ENCODE assay signal across 22 mouse cellular contexts in the genomic region with DNA sequence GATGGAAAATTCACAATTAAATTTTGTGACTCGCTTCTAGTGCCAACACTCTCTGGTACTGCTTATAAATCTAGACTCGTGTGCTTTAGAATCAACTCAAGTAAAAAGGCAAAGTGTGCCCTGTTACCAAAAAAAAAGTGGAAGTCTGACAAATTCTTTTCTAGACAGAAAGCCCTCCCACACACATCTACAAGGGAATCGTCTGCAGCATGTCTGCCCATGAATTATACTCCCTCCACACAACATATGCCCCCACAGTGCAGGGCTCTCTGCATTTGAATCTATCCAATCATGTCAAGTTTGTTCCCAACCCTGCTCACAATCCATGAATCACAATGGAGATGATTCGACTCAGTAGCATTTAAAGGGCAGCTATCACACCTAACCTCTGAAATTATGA.
DNase-seq lines count a peak whose midpoint lies in the region; ATAC-seq lines count a peak whose summit lies in the region.
"Had no signal": no experiment of that assay in that cellular context is flagged by ENCODE, and none has a peak within 500 bp of the region (broad histone marks: within the 10 kb centered on the region; RNA-seq: fewer than 3 reads in every experiment).

No protein-coding gene starts in this region.

- 77% methylated on average over 4 of the region's 4 CpGs for WGBS in heart, embryonic 11.5 days (ENCODE audit: insufficient replicate concordance)

- peaks cover 4% of the 10 kb centered on the region; the same call in 1 of the 2 replicates for H3K4me1 ChIP-seq in heart, embryonic 11.5 days (ENCODE audit: control insufficient read depth, insufficient read depth, low read length)
- H3K4me1 ChIP-seq: limb, embryonic 15.5 days; lung, embryonic 15.5 days had no signal

- no peak overlapping the region for H3K4me2 ChIP-seq in heart, embryonic 11.5 days
- H3K4me2 ChIP-seq: heart, embryonic 15.5 days; hindbrain, embryonic 13.5 days; limb, embryonic 15.5 days; lung, embryonic 15.5 days had no signal

- H3K27me3 ChIP-seq in heart, embryonic 11.5 days (ENCODE audit: control insufficient read depth, insufficient read depth, low read length): no peaks in the 10 kb centered on the region
- H3K27me3 ChIP-seq: heart, embryonic 15.5 days; hindbrain, embryonic 13.5 days; limb, embryonic 15.5 days; lung, embryonic 15.5 days had no signal

- no peak overlapping the region for H3K4me3 ChIP-seq in heart, embryonic 11.5 days (ENCODE audit: low read depth, low read length)
- H3K4me3 ChIP-seq: gastrocnemius, adult 2 months; heart, embryonic 15.5 days; hindbrain, embryonic 13.5 days; layer of hippocampus, adult 2 months; limb, embryonic 15.5 days; lung, embryonic 15.5 days had no signal

- H3K36me3 ChIP-seq in heart, embryonic 11.5 days (ENCODE audit: control insufficient read depth, insufficient read depth, low read length): no peaks in the 10 kb centered on the region
- H3K36me3 ChIP-seq: heart, embryonic 15.5 days; limb, embryonic 15.5 days; lung, embryonic 15.5 days had no signal

- no peak overlapping the region for H3K27ac ChIP-seq in heart, embryonic 11.5 days (ENCODE audit: low read depth, low read length)
- H3K27ac ChIP-seq: gastrocnemius, adult 2 months; heart, embryonic 15.5 days; hindbrain, embryonic 13.5 days; layer of hippocampus, adult 2 months; limb, embryonic 15.5 days; liver, embryonic 14.5 days; lung, embryonic 15.5 days had no signal

- DNase-seq in frontal cortex, postnatal 25 days (ENCODE audit: low spot score in 2 of 2): no peak
- DNase-seq in left cerebral cortex, adult 18-20 months (ENCODE audit: low spot score in 2 of 2): peak; percentile 20 to 49
- no peak for DNase-seq in left cerebral cortex, postnatal 4 days
- DNase-seq in right cerebral cortex, adult 2 months (ENCODE audit: low spot score in 2 of 2): peak; percentile 32 to 46
- DNase-seq in spleen, postnatal 36 days (ENCODE audit: low spot score in 2 of 2): no peak
- DNase-seq: adrenal gland, postnatal 10 days; cerebellum, adult 9-10 months; gastrocnemius, adult 2 months; heart, postnatal 36 days; lung, postnatal 4 days; midbrain, embryonic 14.5 days; spleen, adult 18-20 months; thymus, postnatal 36 days had no signal

- peaks cover 5% of the 10 kb centered on the region; the same call in 1 of the 2 replicates for H3K9me3 ChIP-seq in heart, embryonic 11.5 days (replicated peaks; ENCODE audit: control insufficient read depth, low read length)
- H3K9me3 ChIP-seq: heart, embryonic 15.5 days; hindbrain, embryonic 13.5 days; limb, embryonic 15.5 days; lung, embryonic 15.5 days had no signal

- H3K9ac ChIP-seq in heart, embryonic 11.5 days (ENCODE audit: low read depth, low read length): no peak overlapping the region
- H3K9ac ChIP-seq: heart, embryonic 15.5 days; hindbrain, embryonic 13.5 days; limb, embryonic 15.5 days; liver, embryonic 14.5 days; lung, embryonic 15.5 days had no signal

- ATAC-seq in frontal cortex, adult (ENCODE audit: low TSS enrichment): peak; percentile 98
- ATAC-seq in heart, embryonic 11.5 days (replicated peaks; ENCODE audit: insufficient number of reproducible peaks, low FRiP score, low TSS enrichment): no peak
- ATAC-seq: forebrain, embryonic 14.5 days had no signal

- intact Hi-C loops in left cerebral cortex, postnatal 4 days (cut with DNase I): no loop called here

Comparison
In these comparisons a context has a peak if more than half of its experiments do, and no peak if none do; other contexts are left out.
1. DNase-seq: peak in left cerebral cortex, adult 18-20 months (2 of 2) and right cerebral cortex, adult 2 months (2 of 2); none in frontal cortex, postnatal 25 days (0 of 2), left cerebral cortex, postnatal 4 days (single experiment) and spleen, postnatal 36 days (0 of 2).